Mouse (Mus musculus) midbrain, embryonic 12.5 days (tissue): Measurements from ENCODE around the gene Lce3f. TPM values are rescaled to one million over a fixed set of nuclear protein-coding genes. Genes with fewer than 3 reads are reported as not detected.

Experiments used
- ATAC-seq: fragments of 200-750 bp; cut with Nextera tagmentation; 2 replicates; pipeline ENCODE4 v1.8.0; 2017; ENCODE audit warnings: low read depth, moderate TSS enrichment, moderate library complexity; ENCODE audit not compliant: low FRiP score
- H3K27ac ChIP-seq: fragments of 300-500 bp; sonication (generic); replicated peaks from 2 replicates; pipeline ENCODE4 v1.5.1; 2016; ENCODE audit warnings: mild to moderate bottlenecking
- H3K27me3 ChIP-seq: fragments of 300-500 bp; sonication (generic); 2 replicates; pipeline ENCODE4 v1.6.1; 2016; ENCODE audit warnings: mild to moderate bottlenecking
- H3K36me3 ChIP-seq: fragments of 300-500 bp; sonication (generic); 2 replicates; pipeline ENCODE4 v1.6.1; 2016
- H3K4me1 ChIP-seq: fragments of 300-500 bp; sonication (generic); 2 replicates; pipeline ENCODE4 v1.6.1; 2016
- H3K4me2 ChIP-seq: fragments of 300-500 bp; sonication (generic); replicated peaks from 2 replicates; pipeline ENCODE4 v1.6.1; 2016; ENCODE audit warnings: mild to moderate bottlenecking, moderate library complexity
- H3K4me3 ChIP-seq: fragments of 300-500 bp; sonication (generic); 2 replicates; pipeline ENCODE4 v1.5.1; 2016; ENCODE audit warnings: mild to moderate bottlenecking
- H3K9ac ChIP-seq: fragments of 300-500 bp; sonication (generic); replicated peaks from 2 replicates; pipeline ENCODE4 v1.6.1; 2016; ENCODE audit warnings: mild to moderate bottlenecking, moderate library complexity
- H3K9me3 ChIP-seq: fragments of 300-500 bp; sonication (generic); 2 replicates; pipeline ENCODE4 v1.6.1; 2016; ENCODE audit warnings: mild to moderate bottlenecking
- WGBS: fragments of 180-500 bp; shearing (Covaris S2); methylation state at CpG from one replicate; pipeline ENCODE4 v1.1.7; 2016; 5-methylcytosine and 5-hydroxymethylcytosine counted together
- polyA plus RNA-seq: library from polyadenylated mRNA; unstranded; fragments of >200 nt; fragmentation: Nextera tagmentation; extraction: Ambion mirVana; gene quantifications from 2 replicates; pipeline ENCODE4 v1.2.1, GENCODE M21; 2016

The Lce3f gene
- polyA plus RNA-seq, 1 experiment from 2014 or later: not detected

- no peak for ATAC-seq
- H3K4me3 ChIP-seq: no peak overlapping the region
- no peaks in the 10 kb centered on the region for H3K36me3 ChIP-seq
- H3K27ac ChIP-seq: no peak overlapping the region
- no peaks in the 10 kb centered on the region for H3K4me1 ChIP-seq
- H3K9me3 ChIP-seq: no peaks in the 10 kb centered on the region
- peaks cover 5% of the 10 kb centered on the region; the same call in 1 of the 2 replicates for H3K27me3 ChIP-seq
- H3K9ac ChIP-seq: no peak overlapping the region
- WGBS: 86% methylated on average over 1 of the region's 1 CpGs
- no peak overlapping the region for H3K4me2 ChIP-seq
These were observed 29.1 kb downstream of the Lce3f start for GRCm38 (mm10) chr3:93021171-93021570.

GRCm38 (mm10) chr3:93023411-93024184 lies 31.6 kb downstream of the Lce3f start:
- no peaks in the 10 kb centered on the region for H3K4me1 ChIP-seq
- 80% methylated on average over 3 of the region's 3 CpGs for WGBS
- H3K9me3 ChIP-seq: no peaks in the 10 kb centered on the region
- H3K4me2 ChIP-seq: no peak overlapping the region
- ATAC-seq: no peak
- H3K27me3 ChIP-seq: no peaks in the 10 kb centered on the region
- H3K9ac ChIP-seq: no peak overlapping the region
- H3K36me3 ChIP-seq: no peaks in the 10 kb centered on the region
- no peak overlapping the region for H3K4me3 ChIP-seq
- H3K27ac ChIP-seq: no peak overlapping the region

GRCm38 (mm10) chr3:93025486-93025885 lies 33.5 kb downstream of the Lce3f start:
- H3K9ac ChIP-seq: no peak overlapping the region
- no peak overlapping the region for H3K4me3 ChIP-seq
- no peaks in the 10 kb centered on the region for H3K9me3 ChIP-seq
- no peak overlapping the region for H3K27ac ChIP-seq
- no peak for ATAC-seq
- no peak overlapping the region for H3K4me2 ChIP-seq
- no peaks in the 10 kb centered on the region for H3K36me3 ChIP-seq
- 89% methylated on average over 2 of the region's 2 CpGs for WGBS
- H3K4me1 ChIP-seq: no peaks in the 10 kb centered on the region
- H3K27me3 ChIP-seq: no peaks in the 10 kb centered on the region

GRCm38 (mm10) chr3:93031450-93031849 lies 39.4 kb downstream of the Lce3f start:
- H3K9me3 ChIP-seq: no peaks in the 10 kb centered on the region
- no peak overlapping the region for H3K4me2 ChIP-seq
- whole genome bisulfite sequencing: 54% methylated on average over 5 of the region's 5 CpGs
- H3K27me3 ChIP-seq: no peaks in the 10 kb centered on the region
- H3K36me3 ChIP-seq: no peaks in the 10 kb centered on the region
- no peak overlapping the region for H3K9ac ChIP-seq
- H3K4me1 ChIP-seq: no peaks in the 10 kb centered on the region
- no peak overlapping the region for H3K4me3 ChIP-seq
- no peak overlapping the region for H3K27ac ChIP-seq
- peak; percentile 91 for ATAC-seq

Other genes starting within 250 kb of the Lce3f start
- not detected in 2 replicates for gene Lce1g, start 239.9 kb upstream of the Lce3f start, polyA plus RNA-seq
- gene Lce1h, start 227.2 kb upstream of the Lce3f start, polyA plus RNA-seq: not detected in 2 replicates
- gene Lce1i, start 213.3 kb upstream of the Lce3f start, polyA plus RNA-seq: not detected in 2 replicates
- gene Lce1j, start 201.7 kb upstream of the Lce3f start, polyA plus RNA-seq: not detected in 2 replicates
- not detected in 2 replicates for gene Lce1k, start 184.3 kb upstream of the Lce3f start, polyA plus RNA-seq
- gene Kprp, start 165.0 kb upstream of the Lce3f start, polyA plus RNA-seq: not detected in 2 replicates
- not detected in 2 replicates for gene Lce1l, start 140.9 kb upstream of the Lce3f start, polyA plus RNA-seq
- not detected in 2 replicates for gene 2310050C09Rik, start 122.0 kb upstream of the Lce3f start, polyA plus RNA-seq
- not detected in 2 replicates for gene Lce3a, start 66.0 kb upstream of the Lce3f start, polyA plus RNA-seq
- not detected in 2 replicates for gene Lce3b, start 59.2 kb upstream of the Lce3f start, polyA plus RNA-seq
- not detected in 2 replicates for gene Lce3c, start 47.7 kb upstream of the Lce3f start, polyA plus RNA-seq
- gene Lce3d, start 34.8 kb upstream of the Lce3f start, polyA plus RNA-seq: not detected in 2 replicates
- not detected in 2 replicates for gene Lce3e, start 25.2 kb upstream of the Lce3f start, polyA plus RNA-seq
- 0.34 and 0.56 TPM in 2 replicates for gene Crct1, start 23.5 kb downstream of the Lce3f start, polyA plus RNA-seq
- not detected in 2 replicates for gene Lce1m, start 26.8 kb downstream of the Lce3f start, polyA plus RNA-seq
- gene Gm4858, start 76.6 kb downstream of the Lce3f start, polyA plus RNA-seq: not detected in 2 replicates
- gene Crnn, start 152.6 kb downstream of the Lce3f start, polyA plus RNA-seq: not detected in 2 replicates
- not detected in 2 replicates for gene Flg2, start 205.1 kb downstream of the Lce3f start, polyA plus RNA-seq